Mouse (Mus musculus) testis, postnatal 10 days (tissue): ENCODE data around the gene Kcnmb1.

Experiments used
- DNase-seq: peaks from one replicate; pipeline ENCODE4 v3.0.0; 2021; ENCODE audit warnings: low spot score

The Kcnmb1 gene

GRCm38 (mm10) chr11:33944067-33944785 is 18.6 kb upstream of the Kcnmb1 start:
- DNase-seq: peak; percentile 69

GRCm38 (mm10) chr11:33944786-33945328 is 18.0 kb upstream of the Kcnmb1 start:
- no peak for DNase-seq

GRCm38 (mm10) chr11:33946501-33946900 is 16.3 kb upstream of the Kcnmb1 start:
- DNase-seq: no peak

GRCm38 (mm10) chr11:33951155-33951554 is 11.7 kb upstream of the Kcnmb1 start:
- DNase-seq: no peak

GRCm38 (mm10) chr11:33951684-33952625 is 10.9 kb upstream of the Kcnmb1 start:
- no peak for DNase-seq

- DNase-seq: no peak
Measured at GRCm38 (mm10) chr11:33955982-33956381, 6.8 kb upstream of the Kcnmb1 start.

- DNase-seq: no peak
Measured at GRCm38 (mm10) chr11:33956623-33957022, 6.2 kb upstream of the Kcnmb1 start.

- no peak for DNase-seq
Measured at GRCm38 (mm10) chr11:33957595-33957994, 5.2 kb upstream of the Kcnmb1 start.

- peak; percentile 80 for DNase-seq
Measured at GRCm38 (mm10) chr11:33958713-33959112, 4.1 kb upstream of the Kcnmb1 start.

GRCm38 (mm10) chr11:33962178-33962577 is 635 bp upstream of the Kcnmb1 start:
- DNase-seq: no peak

- no peak for DNase-seq
Measured at GRCm38 (mm10) chr11:33965380-33965779, 2.6 kb downstream of the Kcnmb1 start.

GRCm38 (mm10) chr11:33967708-33968107 is 4.9 kb downstream of the Kcnmb1 start:
- DNase-seq: no peak

- no peak for DNase-seq
Measured at GRCm38 (mm10) chr11:33969199-33969598, 6.4 kb downstream of the Kcnmb1 start.

GRCm38 (mm10) chr11:33972114-33972513 is 9.3 kb downstream of the Kcnmb1 start:
- DNase-seq: no peak

- DNase-seq: no peak
Measured at GRCm38 (mm10) chr11:33974341-33975040, 11.7 kb downstream of the Kcnmb1 start.

- no peak for DNase-seq
Measured at GRCm38 (mm10) chr11:33975121-33975520, 12.3 kb downstream of the Kcnmb1 start.

GRCm38 (mm10) chr11:33980146-33980545 is 17.3 kb downstream of the Kcnmb1 start:
- no peak for DNase-seq

- no peak for DNase-seq
Measured at GRCm38 (mm10) chr11:33986525-33986924, 23.7 kb downstream of the Kcnmb1 start.

- DNase-seq: no peak
Measured at GRCm38 (mm10) chr11:33990002-33990401, 27.2 kb downstream of the Kcnmb1 start.

GRCm38 (mm10) chr11:33992938-33993337 is 30.1 kb downstream of the Kcnmb1 start, which contains the start of gene Kcnip1:
Gene Kcnip1 (minus strand): TSS chr11:33993152.
- DNase-seq: no peak

- peak; percentile 36 for DNase-seq
Measured at GRCm38 (mm10) chr11:33993496-33993895, 30.7 kb downstream of the Kcnmb1 start.

GRCm38 (mm10) chr11:33998244-33998643 is 35.4 kb downstream of the Kcnmb1 start:
- peak; percentile 22 for DNase-seq
